Mouse (Mus musculus): ENCODE measurements around the gene Doxl2. TPM values are rescaled to one million over a fixed set of nuclear protein-coding genes. Genes with fewer than 3 reads are reported as not detected.

Gene Doxl2
- polyA plus RNA-seq, 1 experiment from 2014 or later = not detected

DNA sequence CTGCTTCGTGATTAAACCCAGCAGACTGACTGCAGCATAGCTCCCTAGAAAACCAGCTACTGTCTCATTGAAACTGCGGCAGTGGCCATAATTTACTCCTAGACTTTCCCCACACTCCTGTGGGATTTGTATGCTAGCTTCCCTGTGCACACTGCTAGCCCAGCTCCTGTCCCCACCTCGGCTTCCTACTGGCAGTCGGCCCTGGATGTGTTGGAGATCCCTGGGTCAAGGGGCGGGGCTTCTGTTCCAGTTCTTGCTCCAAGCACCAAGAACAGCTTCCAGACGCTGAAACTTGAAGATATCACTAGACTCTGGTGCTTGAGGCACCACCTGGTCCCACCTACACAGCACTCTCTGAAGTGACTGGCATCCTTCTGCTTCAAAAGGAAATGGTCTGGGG, 23.4 kb downstream of the Doxl2 start:
- 75% methylated on average over 6 of the region's 6 CpGs for WGBS
- Histone ChIP-seq H3K36me3 (ENCODE audit: control insufficient read depth, insufficient read depth, low read length) (no peaks in the 10 kb centered on the region), H3K4me1 (ENCODE audit: control insufficient read depth, insufficient read depth, low read length) (no peaks in the 10 kb centered on the region), H3K4me2 (ENCODE audit: low read depth) (no peak overlapping the region), H3K27ac (ENCODE audit: low read depth, low read length) (no peak overlapping the region), H3K4me3 (ENCODE audit: low read depth, low read length) (no peak overlapping the region), H3K9me3 (ENCODE audit: control insufficient read depth, low read length) (no peaks in the 10 kb centered on the region), H3K27me3 (ENCODE audit: control insufficient read depth, insufficient read depth, low read length) (no peaks in the 10 kb centered on the region), H3K9ac (ENCODE audit: low read length) (no peak overlapping the region)
- DNase-seq (ENCODE audit: low spot score) (no peak), ATAC-seq (ENCODE audit: insufficient read depth, low FRiP score, low TSS enrichment) (no peak)

- no peaks in the 10 kb centered on the region for H3K36me3 ChIP-seq (ENCODE audit: control insufficient read depth, insufficient read depth, low read length)
- no peak overlapping the region for H3K27ac ChIP-seq (ENCODE audit: low read depth, low read length)
- H3K9me3 ChIP-seq (ENCODE audit: control insufficient read depth, low read length) = no peaks in the 10 kb centered on the region
- H3K9ac ChIP-seq (ENCODE audit: low read length) = no peak overlapping the region
- no peaks in the 10 kb centered on the region for H3K4me1 ChIP-seq (ENCODE audit: control insufficient read depth, insufficient read depth, low read length)
- H3K4me2 ChIP-seq (ENCODE audit: low read depth) = no peak overlapping the region
- DNase-seq (ENCODE audit: low spot score) (no peak), ATAC-seq (ENCODE audit: insufficient read depth, low FRiP score, low TSS enrichment) (no peak)
- 94% methylated on average over 4 of the region's 4 CpGs for WGBS
- no peak overlapping the region for H3K4me3 ChIP-seq (ENCODE audit: low read depth, low read length)
- H3K27me3 ChIP-seq (ENCODE audit: control insufficient read depth, insufficient read depth, low read length) = no peaks in the 10 kb centered on the region
Measured at GRCm38 (mm10) chr6:48998796-48999195, 24.0 kb downstream of the Doxl2 start.

GRCm38 (mm10) chr6:49003381-49003780, 28.6 kb downstream of the Doxl2 start:
- Histone ChIP-seq H3K9me3 (ENCODE audit: control insufficient read depth, low read length) (no peaks in the 10 kb centered on the region), H3K27me3 (ENCODE audit: control insufficient read depth, insufficient read depth, low read length) (no peaks in the 10 kb centered on the region), H3K4me3 (ENCODE audit: low read depth, low read length) (no peak overlapping the region), H3K27ac (ENCODE audit: low read depth, low read length) (no peak overlapping the region), H3K4me2 (ENCODE audit: low read depth) (no peak overlapping the region), H3K9ac (ENCODE audit: low read length) (no peak overlapping the region), H3K4me1 (ENCODE audit: control insufficient read depth, insufficient read depth, low read length) (peaks cover 3% of the 10 kb centered on the region; the same call in 1 of the 2 replicates), H3K36me3 (ENCODE audit: control insufficient read depth, insufficient read depth, low read length) (no peaks in the 10 kb centered on the region)
- ATAC-seq (ENCODE audit: insufficient read depth, low FRiP score, low TSS enrichment) (no peak), DNase-seq (ENCODE audit: low spot score) (no peak)
- WGBS = 48% methylated on average over 4 of the region's 4 CpGs

GRCm38 (mm10) chr6:49007981-49008380, 33.2 kb downstream of the Doxl2 start:
- no peak overlapping the region for H3K27ac ChIP-seq (ENCODE audit: low read depth, low read length)
- no peaks in the 10 kb centered on the region for H3K36me3 ChIP-seq (ENCODE audit: control insufficient read depth, insufficient read depth, low read length)
- DNase-seq (ENCODE audit: low spot score) (peak; percentile 78), ATAC-seq (ENCODE audit: insufficient read depth, low FRiP score, low TSS enrichment) (no peak)
- H3K4me3 ChIP-seq (ENCODE audit: low read depth, low read length) = no peak overlapping the region; the same call in 1 of the 2 replicates
- H3K4me1 ChIP-seq (ENCODE audit: control insufficient read depth, insufficient read depth, low read length) = peaks cover 5% of the 10 kb centered on the region; the same call in 1 of the 2 replicates
- no peak overlapping the region for H3K9ac ChIP-seq (ENCODE audit: low read length)
- WGBS = under 1% methylated on average over 9 of the region's 9 CpGs
- no peaks in the 10 kb centered on the region for H3K27me3 ChIP-seq (ENCODE audit: control insufficient read depth, insufficient read depth, low read length)
- H3K9me3 ChIP-seq (ENCODE audit: control insufficient read depth, low read length) = no peaks in the 10 kb centered on the region
- H3K4me2 ChIP-seq (ENCODE audit: low read depth) = peak overlapping the region; percentile 43

DNA sequence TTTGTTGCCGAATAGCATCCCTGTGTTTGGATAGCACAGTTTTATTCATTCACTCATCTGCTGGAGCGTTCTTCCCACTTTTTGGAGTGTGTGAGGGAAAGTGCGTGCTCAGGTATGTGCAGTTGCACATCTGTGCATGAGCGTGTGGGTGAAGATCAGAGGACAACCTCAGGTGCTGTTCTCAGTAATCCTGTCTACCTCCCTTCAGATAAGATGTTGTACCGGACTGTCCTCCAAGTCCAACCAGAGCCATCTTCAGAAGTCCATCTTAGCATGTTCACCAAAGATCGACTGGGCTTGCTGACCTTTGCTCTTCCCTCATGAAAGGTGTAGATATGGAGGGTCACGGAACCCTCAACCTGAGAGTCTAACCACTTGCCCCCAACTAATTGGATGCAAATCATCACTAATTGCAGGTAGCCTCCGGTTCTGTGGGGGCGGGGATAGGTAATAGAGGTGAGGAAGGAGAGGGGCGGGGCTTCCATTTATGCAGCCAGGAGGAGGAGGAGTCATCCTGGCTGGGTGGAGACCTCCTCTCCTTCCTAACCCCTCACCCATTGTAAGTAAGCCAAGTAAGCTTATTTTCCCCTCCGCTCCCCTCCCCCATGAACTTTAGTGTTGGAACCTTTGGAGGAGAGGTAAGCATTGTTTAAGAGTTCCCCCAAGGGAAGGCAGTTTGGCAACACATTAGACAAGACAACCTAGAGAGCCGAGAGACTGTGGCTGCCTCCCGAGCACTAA, 33.8 kb downstream of the Doxl2 start:
- Histone ChIP-seq H3K36me3 (ENCODE audit: control insufficient read depth, insufficient read depth, low read length) (no peaks in the 10 kb centered on the region), H3K9ac (ENCODE audit: low read length) (no peak overlapping the region), H3K4me2 (ENCODE audit: low read depth) (peak overlapping the region; percentile 43), H3K27me3 (ENCODE audit: control insufficient read depth, insufficient read depth, low read length) (no peaks in the 10 kb centered on the region), H3K4me1 (ENCODE audit: control insufficient read depth, insufficient read depth, low read length) (peaks cover 5% of the 10 kb centered on the region; the same call in 1 of the 2 replicates), H3K4me3 (ENCODE audit: low read depth, low read length) (no peak overlapping the region; the same call in 1 of the 2 replicates), H3K9me3 (ENCODE audit: control insufficient read depth, low read length) (no peaks in the 10 kb centered on the region), H3K27ac (ENCODE audit: low read depth, low read length) (no peak overlapping the region)
- no peak for DNase-seq (ENCODE audit: low spot score)
- no peak for ATAC-seq (ENCODE audit: insufficient read depth, low FRiP score, low TSS enrichment)
- 23% methylated on average over 13 of the region's 13 CpGs for WGBS

DNA sequence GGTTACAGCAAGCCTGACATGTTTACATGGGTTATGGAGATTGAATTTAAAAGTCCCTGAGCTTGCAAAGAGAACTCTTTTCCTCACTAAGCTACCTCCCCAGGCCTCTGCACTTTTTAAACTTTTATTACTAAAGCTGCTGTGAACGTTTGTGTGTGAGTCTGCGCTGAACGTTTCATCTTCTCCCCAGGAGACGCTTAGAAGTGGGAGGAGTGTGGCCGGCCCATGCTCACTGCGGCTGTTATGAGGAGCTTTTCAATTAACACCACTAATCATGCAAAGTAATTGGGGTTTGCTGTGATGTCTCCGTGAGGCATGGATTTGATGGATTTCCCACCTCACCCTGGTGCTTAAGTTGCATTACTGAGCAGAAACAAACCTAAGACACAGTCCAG, 34.4 kb downstream of the Doxl2 start:
- 27% methylated on average over 7 of the region's 7 CpGs for WGBS
- Histone ChIP-seq H3K27ac (ENCODE audit: low read depth, low read length) (no peak overlapping the region), H3K27me3 (ENCODE audit: control insufficient read depth, insufficient read depth, low read length) (no peaks in the 10 kb centered on the region), H3K4me2 (ENCODE audit: low read depth) (no peak overlapping the region), H3K36me3 (ENCODE audit: control insufficient read depth, insufficient read depth, low read length) (no peaks in the 10 kb centered on the region), H3K9ac (ENCODE audit: low read length) (no peak overlapping the region), H3K4me1 (ENCODE audit: control insufficient read depth, insufficient read depth, low read length) (peaks cover 5% of the 10 kb centered on the region; the same call in 1 of the 2 replicates), H3K9me3 (ENCODE audit: control insufficient read depth, low read length) (no peaks in the 10 kb centered on the region), H3K4me3 (ENCODE audit: low read depth, low read length) (no peak overlapping the region)
- ATAC-seq (ENCODE audit: insufficient read depth, low FRiP score, low TSS enrichment) (no peak), DNase-seq (ENCODE audit: low spot score) (no peak)

- no peak for ATAC-seq (ENCODE audit: insufficient read depth, low FRiP score, low TSS enrichment)
- no peak for DNase-seq (ENCODE audit: low spot score)
Measured at GRCm38 (mm10) chr6:49009665-49010064, 34.9 kb downstream of the Doxl2 start.

DNA sequence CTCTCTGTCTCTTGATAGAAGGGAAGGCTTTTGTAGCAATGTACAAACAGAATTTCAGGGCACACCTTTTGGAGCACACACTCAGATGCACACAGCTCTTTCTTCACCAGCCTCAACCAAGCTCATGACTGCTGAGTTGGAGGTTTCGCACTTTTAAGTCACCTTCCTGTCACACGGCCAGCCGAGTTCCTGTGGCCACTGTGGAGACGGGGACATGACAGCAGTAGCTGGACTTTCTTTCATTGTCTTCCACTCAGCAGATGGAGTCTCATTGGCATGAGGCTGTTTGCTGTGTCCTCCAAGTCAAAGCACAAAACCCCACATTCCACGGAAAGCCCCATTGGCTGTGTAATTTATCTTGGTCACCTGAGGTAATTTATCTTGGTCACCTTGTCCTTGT, 36.4 kb downstream of the Doxl2 start:
- WGBS = 85% methylated on average over 5 of the region's 5 CpGs
- Histone ChIP-seq H3K4me1 (ENCODE audit: control insufficient read depth, insufficient read depth, low read length) (peaks cover 5% of the 10 kb centered on the region; the same call in 1 of the 2 replicates), H3K27ac (ENCODE audit: low read depth, low read length) (no peak overlapping the region), H3K36me3 (ENCODE audit: control insufficient read depth, insufficient read depth, low read length) (no peaks in the 10 kb centered on the region), H3K27me3 (ENCODE audit: control insufficient read depth, insufficient read depth, low read length) (no peaks in the 10 kb centered on the region), H3K4me3 (ENCODE audit: low read depth, low read length) (no peak overlapping the region), H3K9me3 (ENCODE audit: control insufficient read depth, low read length) (no peaks in the 10 kb centered on the region), H3K4me2 (ENCODE audit: low read depth) (no peak overlapping the region), H3K9ac (ENCODE audit: low read length) (no peak overlapping the region)
- DNase-seq (ENCODE audit: low spot score) (no peak), ATAC-seq (ENCODE audit: insufficient read depth, low FRiP score, low TSS enrichment) (no peak)

More at GRCm38 (mm10) chr6:49009665-49010064, 34.9 kb downstream of the Doxl2 start:
- H3K9ac ChIP-seq (ENCODE audit: low read length) = no peak overlapping the region
- 89% methylated on average over 1 of the region's 1 CpGs for WGBS
- no peaks in the 10 kb centered on the region for H3K27me3 ChIP-seq (ENCODE audit: control insufficient read depth, insufficient read depth, low read length)
- H3K36me3 ChIP-seq (ENCODE audit: control insufficient read depth, insufficient read depth, low read length) = no peaks in the 10 kb centered on the region
- no peaks in the 10 kb centered on the region for H3K9me3 ChIP-seq (ENCODE audit: control insufficient read depth, low read length)
- H3K4me1 ChIP-seq (ENCODE audit: control insufficient read depth, insufficient read depth, low read length) = peaks cover 5% of the 10 kb centered on the region; the same call in 1 of the 2 replicates
- H3K4me2 ChIP-seq (ENCODE audit: low read depth) = no peak overlapping the region
- H3K4me3 ChIP-seq (ENCODE audit: low read depth, low read length) = no peak overlapping the region
- H3K27ac ChIP-seq (ENCODE audit: low read depth, low read length) = no peak overlapping the region

DNA sequence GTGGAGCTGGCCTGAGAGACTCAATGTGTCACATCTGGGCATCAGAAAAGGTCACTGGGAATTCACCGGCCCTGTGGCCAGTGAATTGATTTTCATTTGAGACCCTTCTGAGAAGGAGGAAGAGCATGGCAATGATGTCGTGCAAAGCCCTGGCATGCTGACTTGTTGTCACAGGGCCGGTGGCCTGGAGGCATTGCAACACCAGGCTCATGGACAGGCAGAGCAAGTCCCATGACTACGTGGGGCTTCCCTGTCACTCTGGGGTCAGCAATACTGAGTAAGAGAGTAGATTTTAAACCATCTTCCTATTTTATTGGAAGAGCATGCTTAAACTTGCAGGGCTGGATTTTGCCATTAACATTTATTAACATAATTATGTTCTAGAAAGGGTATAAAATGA, 38.3 kb downstream of the Doxl2 start:
- Histone ChIP-seq H3K9me3 (ENCODE audit: control insufficient read depth, low read length) (no peaks in the 10 kb centered on the region), H3K36me3 (ENCODE audit: control insufficient read depth, insufficient read depth, low read length) (no peaks in the 10 kb centered on the region), H3K27ac (ENCODE audit: low read depth, low read length) (no peak overlapping the region), H3K4me3 (ENCODE audit: low read depth, low read length) (no peak overlapping the region), H3K4me1 (ENCODE audit: control insufficient read depth, insufficient read depth, low read length) (peaks cover 5% of the 10 kb centered on the region; the same call in 1 of the 2 replicates), H3K27me3 (ENCODE audit: control insufficient read depth, insufficient read depth, low read length) (no peaks in the 10 kb centered on the region), H3K4me2 (ENCODE audit: low read depth) (no peak overlapping the region), H3K9ac (ENCODE audit: low read length) (no peak overlapping the region)
- WGBS = 80% methylated on average over 4 of the region's 4 CpGs
- ATAC-seq (ENCODE audit: insufficient read depth, low FRiP score, low TSS enrichment) (no peak), DNase-seq (ENCODE audit: low spot score) (no peak)
